Mouse (Mus musculus): ENCODE results near the gene Hils1.

Gene Hils1

DNA sequence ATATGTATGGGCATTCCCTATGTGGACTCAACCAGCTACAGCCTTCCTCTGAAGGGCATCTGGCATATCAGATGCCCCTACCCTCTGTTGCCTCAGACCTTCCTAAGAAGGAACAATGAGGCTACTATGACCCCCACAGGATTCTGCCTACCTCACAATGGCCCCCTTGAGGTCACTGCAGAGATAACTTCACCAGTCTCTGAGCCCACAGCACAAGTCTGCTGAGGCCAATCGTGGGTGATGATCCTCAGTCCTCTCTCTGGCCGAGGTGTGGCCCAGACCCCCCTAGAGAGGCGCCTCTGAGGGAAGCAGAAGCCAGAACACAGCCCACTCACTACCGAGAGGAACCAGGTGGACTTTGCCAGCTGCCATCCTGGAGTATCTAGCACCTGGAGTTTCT, at the start of gene Hils1:
Hils1 (plus strand) TSS at position 175 of the 400 bp plus-strand sequence.
- no peak for DNase-seq

DNA sequence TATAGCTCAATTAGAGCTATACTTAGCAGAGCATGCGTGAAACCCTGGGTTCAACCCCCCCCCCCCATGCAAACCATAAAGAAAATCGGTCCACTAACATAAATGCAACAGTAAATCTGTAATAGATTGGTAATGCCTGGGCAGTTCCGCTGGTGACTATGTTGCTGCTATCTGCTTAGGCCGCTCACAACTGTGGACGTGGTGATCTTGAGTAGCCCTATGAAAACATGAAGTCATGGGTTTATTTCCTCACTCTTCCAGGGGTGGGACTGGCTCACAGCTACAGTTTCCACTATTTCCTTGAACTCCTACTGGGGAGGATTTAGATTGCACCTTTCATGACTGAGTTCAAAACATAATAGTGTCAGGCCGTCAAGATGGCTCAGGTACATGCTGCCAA, 49.7 kb upstream of the Hils1 start:
- DNase-seq: no peak

DNA sequence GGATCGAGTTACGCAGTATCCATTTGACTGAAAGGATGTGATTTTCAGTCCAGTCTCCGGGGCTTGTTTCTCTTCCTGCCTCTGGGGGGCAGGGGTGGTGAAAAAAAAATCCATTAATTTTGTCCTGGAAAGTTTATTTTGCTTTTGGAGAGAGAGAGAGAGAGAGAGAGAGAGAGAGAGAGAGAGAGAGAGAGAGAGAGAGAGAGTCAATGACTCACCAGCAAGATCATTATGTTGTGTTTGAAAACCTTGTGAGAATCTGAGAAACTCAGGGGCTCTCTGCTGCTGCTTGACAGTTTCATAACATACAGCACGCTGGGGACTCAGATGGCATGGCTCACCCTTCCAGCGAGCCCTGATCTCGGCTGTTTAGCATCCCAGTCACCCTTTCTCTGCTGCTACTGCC, 46.4 kb upstream of the Hils1 start:
- no peak for DNase-seq

DNA sequence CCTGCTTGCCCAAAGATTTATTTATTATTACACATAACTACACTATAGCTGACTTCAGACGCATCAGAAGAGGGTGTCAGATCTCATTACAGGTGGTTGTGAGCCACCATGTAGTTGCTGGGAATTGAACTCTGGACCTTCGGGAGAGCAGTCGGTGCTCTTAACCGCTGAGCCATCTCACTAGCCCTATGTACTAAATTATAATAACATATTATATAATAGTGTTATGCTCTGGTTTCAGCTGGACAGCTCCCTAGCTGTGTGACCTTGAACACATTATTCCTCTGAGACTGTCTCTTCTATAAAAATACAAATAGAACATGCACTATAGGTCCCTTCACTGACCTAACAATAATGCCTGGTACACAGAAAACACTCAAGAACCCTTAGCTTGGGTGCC, 42.4 kb upstream of the Hils1 start:
- DNase-seq: no peak

DNA sequence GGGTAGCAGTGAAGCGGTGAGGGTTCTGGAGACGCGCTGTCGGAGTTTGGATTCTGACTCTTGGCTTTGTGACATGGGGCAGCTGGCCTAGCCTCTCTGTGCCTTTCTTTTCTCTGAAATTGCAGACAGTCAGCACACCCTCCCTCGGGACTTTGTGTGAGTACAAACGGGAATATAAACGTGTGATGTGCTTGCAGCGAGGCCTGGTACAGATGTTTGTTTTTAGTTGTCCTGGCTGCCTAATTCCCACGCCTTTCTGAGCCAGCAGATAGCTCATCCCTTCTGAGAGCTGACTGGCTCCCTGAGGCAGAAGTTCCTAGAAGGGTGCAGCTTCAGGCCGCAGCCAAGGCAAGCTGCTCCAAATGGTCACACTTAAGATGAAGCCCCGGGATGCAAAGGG, 41.0 kb upstream of the Hils1 start:
- DNase-seq: no peak

DNA sequence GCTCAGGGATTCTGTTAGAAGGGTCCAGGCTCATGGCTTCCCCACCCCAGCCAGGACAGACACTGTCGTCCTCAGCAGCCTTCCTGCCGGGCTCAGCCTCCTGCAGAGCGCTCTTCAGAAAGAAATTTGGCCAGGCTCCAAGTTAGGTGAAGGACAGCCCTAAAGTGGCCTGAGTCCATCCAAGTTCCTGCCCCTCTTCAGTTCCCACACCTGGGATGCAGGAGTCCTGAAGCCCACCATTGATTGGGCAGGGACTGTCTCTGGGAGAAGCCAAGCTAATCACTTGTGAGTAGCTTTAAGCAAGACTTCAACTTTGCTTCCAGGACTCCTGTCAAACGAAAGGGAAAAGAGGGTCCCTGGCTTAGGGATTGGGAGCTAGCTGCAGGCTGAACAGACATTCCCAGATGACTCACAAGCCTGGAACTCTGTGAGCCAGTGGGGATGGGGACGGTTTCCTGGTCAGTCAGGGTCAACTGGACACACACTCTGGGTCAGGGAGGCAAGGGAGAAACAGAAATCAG, 39.6 kb upstream of the Hils1 start:
- DNase-seq: no peak

DNA sequence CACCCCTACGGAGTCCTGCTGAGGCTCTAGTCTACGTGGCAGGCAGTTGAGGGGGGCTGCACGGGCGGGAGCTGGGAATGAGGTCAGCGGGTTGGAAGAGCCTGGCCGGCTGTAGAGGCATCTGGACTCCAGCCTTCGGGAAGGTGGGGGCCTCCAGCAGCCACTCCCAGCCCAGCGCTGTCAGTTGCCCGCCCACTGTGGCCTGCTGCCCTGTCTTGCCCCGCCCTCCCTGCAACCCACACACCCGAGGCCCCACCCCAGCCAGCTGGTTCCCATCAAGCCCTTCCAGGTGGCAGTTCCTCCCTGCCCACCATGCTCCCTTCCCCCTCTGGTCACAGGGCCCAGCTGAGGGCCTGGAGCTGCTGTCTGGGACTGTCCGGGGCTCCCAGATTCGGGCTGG, 38.6 kb upstream of the Hils1 start:
- no peak for DNase-seq

DNA sequence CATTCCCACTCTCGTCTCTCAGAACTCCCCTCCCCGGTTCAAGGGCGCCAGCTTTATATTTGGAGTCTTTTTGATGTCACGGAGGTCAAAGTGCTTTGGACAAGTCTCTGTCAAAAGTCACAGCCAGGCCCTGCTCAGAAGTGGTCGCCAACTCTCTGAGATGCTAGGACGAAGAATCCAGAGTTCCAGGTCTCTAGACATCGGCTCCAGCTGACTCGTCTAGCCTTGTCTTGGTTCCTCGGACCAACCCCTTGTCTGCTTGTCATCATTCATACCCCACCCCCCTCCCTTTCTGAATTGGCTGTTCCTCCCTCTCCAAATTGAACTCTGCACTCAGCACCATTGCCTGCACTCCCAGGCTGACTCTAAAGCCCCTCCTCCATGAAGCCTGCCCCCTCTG, 37.8 kb upstream of the Hils1 start:
- no peak for DNase-seq

DNA sequence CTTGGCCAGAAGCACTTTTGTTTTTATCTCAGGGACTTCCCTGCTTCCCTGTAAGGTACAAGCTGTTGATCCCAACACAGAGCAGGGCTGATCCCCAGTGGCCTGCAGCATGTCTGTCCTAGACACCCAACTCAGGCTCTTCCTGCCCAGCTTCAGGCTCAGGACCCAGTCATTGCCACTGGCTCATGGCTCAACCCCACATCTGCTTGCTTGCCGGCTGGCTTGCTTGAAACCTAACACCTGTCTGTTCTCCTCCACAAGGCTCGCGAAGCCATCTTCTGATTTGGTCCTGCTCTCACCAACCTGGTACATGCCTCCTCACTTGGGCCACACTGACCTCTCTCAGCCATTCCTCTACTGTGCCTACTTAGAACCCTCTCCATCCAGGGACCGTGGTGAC, 37.2 kb upstream of the Hils1 start:
- no peak for DNase-seq

DNA sequence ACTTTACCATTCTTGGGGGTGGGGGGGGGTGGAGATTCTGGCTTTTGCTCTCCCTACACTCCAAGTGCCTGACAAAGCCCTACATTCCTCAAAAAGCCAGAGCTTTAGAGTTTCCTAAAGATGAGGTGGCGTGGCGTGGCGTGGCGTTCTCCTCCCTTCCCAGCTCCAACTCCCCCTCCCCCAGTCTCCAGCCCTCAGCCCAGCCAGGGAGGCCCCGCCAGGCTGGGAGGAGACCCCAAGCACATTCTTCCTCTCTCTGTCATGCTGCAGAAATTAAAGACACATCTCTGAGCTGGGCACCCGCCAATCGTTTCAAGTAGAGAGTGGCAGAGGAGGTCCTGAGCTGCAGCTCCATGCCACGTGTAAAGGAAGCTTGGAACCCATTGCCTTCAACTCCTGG, 33.8 kb upstream of the Hils1 start:
- no peak for DNase-seq

DNA sequence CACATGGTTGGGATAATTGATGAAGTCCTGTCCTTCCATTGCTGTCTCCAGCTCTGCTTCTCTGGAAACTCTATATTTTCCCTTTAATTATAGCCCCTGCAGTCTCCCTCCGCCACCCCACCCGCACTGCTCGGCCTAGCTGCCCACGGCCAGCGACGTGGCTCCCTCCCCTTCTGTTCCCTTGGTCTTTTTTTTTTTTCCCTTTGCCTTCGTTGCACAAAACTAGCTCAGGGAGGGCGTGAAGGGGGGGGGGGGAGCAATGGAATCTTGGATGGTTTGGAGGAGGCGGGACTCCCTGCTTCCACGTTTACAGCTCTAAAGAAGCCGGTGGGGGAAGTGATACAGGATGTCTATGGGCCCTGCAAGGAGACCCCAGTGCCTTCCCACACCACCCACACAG, 32.9 kb upstream of the Hils1 start:
- DNase-seq: no peak

DNA sequence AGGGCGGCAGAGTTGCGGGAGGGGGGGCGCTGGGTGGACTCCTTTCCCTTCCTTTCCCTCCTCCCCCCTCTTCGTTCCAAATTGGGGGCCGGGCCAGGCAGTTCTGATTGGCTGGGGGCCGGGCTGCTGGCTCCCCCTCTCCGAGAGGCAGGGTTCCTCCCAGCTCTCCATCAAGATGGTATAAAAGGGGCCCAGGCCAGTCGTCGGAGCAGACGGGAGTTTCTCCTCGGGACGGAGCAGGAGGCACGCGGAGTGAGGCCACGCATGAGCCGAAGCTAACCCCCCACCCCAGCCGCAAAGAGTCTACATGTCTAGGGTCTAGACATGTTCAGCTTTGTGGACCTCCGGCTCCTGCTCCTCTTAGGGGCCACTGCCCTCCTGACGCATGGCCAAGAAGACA, 31.3 kb upstream of the Hils1 start, which contains the start of gene Col1a1:
Col1a1 (plus strand) TSS at position 180 of the 400 bp plus-strand sequence.
- no peak for DNase-seq

DNA sequence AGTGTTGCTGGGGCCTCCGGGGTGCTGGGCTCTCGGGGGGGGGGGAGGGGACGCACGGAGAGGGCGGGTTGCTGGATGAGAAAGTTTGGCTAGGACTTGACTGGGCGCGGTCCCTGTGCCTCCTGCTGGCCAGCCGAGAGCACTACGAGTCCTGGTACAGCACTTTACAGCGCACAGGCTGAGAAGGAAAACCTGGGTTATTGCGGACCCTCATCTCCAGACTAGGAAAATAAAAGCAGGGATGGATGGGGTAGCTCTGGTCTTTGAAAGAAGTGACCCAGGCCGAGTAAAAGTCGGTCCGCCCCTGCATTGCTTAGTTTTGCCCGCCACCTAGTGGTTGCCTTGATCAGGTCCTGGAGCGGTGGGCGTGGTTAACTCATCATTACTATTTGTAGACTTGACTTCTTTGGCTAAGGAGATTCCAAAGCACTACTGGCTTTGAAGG, 30.5 kb upstream of the Hils1 start:
- DNase-seq: peak; percentile 92

DNA sequence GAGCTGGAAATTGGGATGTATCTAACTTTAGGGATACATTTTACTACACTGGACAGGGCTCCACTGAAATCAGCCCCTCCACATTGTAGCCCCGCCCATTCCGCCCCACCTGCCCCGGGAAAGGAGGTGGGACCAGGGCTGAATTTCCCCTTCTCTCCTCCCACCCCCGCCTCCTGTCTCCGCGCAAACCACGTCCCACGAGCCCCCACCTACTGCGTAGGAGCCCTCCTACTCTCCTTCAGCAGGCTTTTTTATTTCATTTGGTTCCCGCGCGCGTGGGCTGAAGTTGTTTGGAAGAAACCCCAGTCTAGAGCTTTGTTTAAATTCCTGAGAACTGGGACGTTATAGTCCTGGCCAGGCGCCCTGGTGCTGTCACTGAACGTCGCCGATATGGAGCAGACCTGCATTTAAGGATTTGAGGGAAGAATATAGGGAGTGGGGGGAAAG, 30.0 kb upstream of the Hils1 start:
- DNase-seq: no peak

DNA sequence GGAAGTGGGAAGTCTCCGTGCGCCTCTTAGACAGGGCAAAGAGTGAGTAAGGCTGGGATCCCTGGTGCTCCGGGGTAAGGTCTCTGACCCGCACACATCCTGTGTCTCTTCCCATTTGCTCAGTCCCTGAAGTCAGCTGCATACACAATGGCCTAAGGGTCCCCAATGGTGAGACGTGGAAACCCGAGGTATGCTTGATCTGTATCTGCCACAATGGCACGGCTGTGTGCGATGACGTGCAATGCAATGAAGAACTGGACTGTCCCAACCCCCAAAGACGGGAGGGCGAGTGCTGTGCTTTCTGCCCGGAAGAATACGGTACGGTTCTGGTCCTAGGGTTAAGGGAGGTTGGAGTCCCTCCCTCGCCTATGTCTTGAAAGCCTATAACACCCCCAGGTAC, 29.6 kb upstream of the Hils1 start:
- no peak for DNase-seq

DNA sequence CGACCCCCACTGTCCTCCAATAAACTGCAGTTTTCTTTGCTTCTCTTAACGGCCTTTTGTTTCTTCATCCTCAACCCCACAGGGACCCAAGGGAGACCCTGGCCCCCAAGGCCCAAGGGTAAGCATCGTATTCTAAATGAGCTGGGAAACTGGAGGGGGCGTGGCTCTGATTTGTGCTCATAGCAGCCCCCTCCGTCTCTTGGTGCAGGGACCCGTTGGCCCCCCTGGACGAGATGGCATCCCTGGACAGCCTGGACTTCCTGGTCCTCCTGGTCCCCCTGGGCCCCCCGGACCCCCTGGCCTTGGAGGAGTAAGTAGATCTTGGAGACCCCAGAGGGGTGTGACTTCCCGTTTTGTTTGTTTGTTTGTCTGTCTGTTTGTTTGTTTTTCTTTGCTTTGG, 29.1 kb upstream of the Hils1 start:
- DNase-seq: no peak

DNA sequence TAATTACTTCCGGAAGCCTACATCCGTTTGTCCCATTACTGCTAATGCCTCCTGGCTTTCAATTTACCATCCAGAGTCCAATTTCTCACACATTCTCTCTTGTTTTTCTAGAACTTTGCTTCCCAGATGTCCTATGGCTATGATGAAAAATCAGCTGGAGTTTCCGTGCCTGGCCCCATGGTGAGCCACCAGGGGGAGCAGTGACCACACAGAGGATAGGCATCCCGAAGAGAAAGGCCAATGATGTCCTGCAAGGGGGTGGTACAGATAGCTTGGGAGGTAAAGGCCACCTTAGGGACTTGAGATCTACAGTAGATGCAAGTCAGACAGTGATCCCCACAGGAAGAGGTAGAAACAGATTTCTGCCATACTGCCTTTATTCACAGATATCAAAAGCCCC, 28.1 kb upstream of the Hils1 start:
- DNase-seq: peak; percentile 72

DNA sequence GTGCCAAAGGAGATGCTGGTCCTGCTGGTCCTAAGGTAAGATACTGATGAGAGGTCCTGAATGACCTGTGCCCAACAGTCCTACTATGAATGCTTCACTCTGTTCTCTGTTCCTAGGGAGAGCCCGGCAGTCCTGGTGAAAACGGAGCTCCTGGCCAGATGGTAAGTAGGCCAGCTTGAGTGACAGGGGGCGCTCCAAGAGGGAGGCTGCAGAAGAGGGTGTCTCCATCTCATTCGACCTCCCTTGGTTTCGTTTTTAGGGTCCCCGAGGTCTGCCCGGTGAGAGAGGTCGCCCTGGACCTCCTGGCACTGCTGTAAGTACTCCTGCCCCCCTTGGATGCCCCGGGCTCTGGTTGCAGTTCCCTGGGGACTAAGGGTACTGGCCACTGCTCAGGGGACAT, 26.3 kb upstream of the Hils1 start:
- no peak for DNase-seq

DNA sequence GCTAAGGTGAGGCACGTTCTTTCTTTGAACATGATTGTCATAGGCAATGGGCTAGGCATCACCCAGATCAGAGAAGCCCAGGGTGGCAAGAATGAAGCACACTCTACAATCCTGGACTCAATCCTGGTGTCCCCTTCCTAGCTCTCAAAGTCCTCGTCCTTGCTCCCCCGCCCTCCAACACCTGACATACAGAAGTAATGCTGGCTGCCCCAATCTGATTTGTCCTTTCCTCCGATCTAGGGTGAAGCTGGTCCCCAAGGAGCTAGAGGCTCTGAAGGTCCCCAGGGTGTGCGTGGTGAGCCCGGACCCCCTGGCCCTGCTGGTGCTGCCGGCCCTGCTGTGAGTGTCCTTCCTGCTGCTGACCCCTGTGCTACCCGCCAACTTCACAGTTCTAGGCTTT, 25.6 kb upstream of the Hils1 start:
- DNase-seq: no peak

DNA sequence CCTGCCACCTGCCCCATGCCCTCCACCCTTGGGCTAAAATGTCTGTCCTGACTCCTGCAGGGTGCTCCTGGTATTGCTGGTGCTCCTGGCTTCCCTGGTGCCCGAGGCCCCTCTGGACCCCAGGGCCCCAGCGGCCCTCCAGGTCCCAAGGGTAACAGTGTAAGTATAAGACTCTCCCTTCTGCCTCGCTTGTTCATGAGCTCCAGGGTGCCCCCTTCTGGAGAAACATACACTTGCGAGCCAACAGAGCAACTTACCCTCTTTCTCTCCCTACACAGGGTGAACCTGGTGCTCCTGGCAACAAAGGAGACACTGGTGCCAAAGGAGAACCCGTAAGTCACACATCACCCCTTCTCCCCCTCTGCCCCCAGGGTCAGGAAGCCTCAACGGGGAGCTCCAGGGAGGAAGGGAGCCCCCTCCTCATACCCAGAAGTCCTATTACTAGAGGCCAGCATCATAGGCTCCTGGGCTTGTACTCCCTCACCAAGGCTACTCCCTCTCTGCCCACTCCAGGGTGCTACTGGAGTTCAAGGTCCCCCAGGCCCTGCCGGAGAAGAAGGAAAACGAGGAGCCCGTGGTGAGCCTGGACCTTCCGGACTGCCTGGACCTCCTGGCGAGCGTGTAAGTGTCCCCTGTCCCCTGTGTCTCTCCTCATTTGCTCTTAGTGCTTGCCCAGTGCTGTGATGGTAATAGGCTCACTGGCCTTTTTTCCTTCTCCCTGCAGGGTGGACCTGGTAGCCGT, 24.9 kb upstream of the Hils1 start:
- DNase-seq: peak; percentile 40

DNA sequence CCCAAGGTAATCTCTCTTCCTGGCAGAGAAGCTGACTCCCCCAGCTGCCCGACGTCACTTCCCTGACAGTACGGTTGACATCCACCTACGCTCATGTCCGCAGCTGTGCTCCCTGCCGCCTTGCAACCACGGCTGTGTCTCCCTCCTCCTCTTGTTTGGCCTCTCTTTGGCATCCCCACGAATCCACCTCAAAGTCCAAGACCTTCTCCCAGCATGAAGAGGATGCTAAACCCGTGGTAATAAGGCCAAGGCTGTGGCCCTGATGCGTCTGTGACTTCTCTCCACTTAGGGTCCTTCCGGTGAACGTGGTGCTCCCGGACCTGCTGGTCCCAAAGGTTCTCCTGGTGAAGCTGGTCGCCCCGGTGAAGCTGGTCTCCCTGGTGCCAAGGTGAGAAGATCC, 24.3 kb upstream of the Hils1 start:
- no peak for DNase-seq

DNA sequence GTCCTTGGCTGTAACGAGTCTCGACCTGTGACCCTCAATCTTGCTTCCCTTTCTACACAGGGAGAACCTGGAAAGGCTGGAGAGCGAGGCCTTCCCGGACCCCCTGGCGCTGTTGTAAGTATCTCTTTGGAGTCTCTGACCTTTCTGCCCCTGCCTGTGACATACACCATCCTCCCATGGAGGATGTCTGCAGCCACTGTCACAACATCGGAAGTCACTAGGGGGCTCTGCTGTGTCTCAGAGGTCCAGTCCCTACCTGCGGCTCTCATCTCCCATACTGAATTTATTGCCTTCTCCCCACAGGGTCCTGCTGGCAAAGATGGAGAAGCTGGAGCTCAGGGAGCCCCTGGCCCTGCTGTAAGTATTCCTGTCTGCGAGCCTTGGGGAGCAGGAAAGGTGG, 23.1 kb upstream of the Hils1 start:
- no peak for DNase-seq

DNA sequence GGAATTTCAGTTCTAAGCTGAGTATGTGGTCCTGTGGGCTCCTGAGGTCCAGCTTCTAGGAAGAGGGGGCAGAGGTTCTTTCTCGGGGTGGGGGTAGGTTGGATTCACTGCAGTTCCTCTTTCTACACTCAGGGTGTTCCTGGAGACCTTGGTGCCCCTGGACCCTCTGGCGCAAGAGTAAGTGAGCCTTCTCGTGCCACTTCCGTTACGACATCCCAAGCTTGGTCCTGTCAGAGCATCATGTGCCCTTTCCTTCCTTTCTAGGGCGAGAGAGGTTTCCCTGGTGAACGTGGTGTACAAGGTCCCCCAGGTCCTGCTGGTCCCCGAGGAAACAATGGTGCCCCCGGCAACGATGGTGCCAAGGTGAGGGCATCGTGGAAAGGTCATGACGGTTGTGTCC, 22.2 kb upstream of the Hils1 start:
- no peak for DNase-seq

DNA sequence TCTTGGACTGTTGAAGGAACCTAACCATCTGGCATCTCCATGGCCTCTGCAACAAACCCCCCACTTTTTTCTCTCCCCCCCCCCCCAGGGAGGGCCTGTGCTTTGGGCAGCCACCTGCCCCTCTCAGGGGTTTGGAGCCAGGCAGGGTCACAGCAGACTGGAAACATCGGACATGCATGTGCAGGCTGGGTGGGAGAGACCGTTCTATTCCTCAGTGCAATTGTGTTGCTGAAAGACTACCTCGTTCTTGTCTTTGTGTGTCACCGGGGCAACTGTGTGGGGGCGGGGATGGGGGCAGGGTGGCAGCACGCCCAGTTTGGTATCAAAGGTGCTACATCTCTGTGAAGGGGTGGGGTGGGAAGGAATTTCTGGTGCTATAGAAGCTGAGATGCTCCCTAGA, 15.2 kb upstream of the Hils1 start:
- DNase-seq: no peak

DNA sequence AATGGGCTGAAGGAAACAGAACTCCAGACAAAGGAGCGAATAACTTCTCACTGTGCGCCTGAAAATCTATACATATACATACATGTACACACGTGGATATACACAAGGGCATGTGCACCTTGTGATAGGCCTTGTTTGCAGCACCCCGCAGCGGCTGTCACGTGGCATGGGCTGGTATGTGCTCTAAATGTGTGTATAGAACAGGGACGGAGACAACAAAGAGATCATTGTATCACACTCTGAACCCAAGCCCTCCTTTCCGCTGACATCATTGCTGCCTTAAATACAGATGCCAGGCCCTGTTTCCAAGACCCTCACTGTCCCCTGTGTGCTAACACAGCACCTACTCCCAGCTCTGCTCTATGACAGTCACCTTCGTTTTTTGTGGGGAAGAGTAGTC, 12.3 kb upstream of the Hils1 start:
- DNase-seq: no peak

All from cerebellum, adult 8-10 months (tissue).